Mouse (Mus musculus) spleen, postnatal 36 days (tissue): ENCODE results near the gene Snx25.
"Not testable (repeated sequence)": the region's sequence is repeated elsewhere in the genome, so short reads cannot be mapped to it uniquely, and the experiment has no call there.

Experiments
- DNase-seq, 2 experiments: peaks; one replicate each; pipeline ENCODE4 v3.0.0; 2022; ENCODE audit warnings: low spot score in 2 of 2, mixed read lengths in 1 of 2

Snx25 gene

DNA sequence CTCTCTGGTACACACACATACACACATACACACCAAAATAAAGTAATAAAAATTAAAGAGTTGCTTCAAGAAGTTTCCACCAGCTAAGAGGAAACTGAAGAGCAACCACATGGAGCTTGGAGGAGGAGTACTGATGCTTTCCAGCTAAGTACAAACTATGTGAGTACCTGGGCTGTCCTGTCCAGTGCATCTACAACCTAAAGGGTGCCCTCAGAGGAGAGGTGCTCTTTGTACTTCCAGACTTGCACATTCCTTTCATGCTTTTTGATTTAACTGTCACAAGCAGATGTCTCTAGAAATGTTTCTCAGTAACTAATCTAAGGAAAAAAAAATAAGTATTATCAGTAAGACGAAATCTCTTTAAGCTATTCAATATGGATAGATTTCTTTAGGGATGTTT, 14.6 kb downstream of the Snx25 start:
- DNase-seq, result no peak

DNA sequence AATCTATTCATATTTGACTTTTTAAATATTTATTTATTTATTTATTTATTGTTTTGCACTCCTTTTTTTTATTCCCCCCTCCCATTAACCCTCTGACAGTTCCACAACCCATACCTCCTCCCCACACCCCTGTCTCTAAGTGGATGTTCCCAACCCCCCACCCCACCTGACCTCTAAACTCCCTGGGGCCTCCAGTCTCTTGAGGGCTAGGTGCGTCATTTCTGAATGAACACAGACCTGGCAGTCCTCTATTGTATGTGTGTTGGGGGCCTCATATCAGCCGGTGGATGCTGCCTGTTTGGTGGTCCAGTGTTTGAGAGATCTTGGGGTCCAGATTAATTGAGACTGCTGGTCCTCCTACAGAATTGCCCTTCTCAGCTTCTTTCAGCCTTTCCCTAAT, 16.4 kb downstream of the Snx25 start:
- DNase-seq, result not testable (repeated sequence)

DNA sequence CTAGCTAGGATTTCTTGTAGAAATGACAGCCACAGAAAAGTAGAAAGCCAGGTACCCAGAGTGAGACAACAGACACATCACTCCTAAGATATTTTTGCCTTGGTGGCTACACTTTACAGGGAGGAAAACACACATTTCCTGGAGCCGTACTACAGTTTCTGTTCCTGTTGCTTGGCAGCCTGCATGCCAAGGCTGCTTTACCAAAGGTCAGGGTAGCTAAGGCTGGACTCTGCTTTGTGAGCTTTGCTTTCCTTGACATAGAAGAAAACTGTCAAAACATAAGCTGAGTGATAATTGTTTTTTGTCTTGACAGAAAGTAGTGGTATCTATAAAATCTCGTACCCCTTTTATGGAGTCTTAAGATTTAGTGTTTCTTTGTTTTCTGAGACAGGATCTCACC, 21.5 kb downstream of the Snx25 start:
- no peak for DNase-seq

DNA sequence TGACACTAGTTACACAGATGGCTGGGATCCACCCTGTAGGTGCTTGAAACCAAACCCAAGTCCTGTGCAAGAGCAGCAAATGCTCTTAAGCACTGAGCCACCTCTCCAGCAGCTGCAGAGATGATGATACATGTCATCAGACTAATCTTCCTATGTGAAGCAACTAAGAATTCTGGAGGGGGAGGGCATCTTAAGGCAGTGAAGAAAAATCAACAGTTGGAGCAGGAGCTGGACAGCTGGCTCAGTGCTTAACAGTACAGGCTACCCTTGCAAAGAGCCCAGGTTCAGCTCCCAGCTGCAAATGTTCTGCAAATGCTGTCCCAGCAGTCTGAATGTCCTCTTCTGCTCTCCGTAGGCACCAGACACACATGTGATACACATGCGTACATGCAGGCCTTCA, 29.5 kb downstream of the Snx25 start:
- DNase-seq, result no peak

DNA sequence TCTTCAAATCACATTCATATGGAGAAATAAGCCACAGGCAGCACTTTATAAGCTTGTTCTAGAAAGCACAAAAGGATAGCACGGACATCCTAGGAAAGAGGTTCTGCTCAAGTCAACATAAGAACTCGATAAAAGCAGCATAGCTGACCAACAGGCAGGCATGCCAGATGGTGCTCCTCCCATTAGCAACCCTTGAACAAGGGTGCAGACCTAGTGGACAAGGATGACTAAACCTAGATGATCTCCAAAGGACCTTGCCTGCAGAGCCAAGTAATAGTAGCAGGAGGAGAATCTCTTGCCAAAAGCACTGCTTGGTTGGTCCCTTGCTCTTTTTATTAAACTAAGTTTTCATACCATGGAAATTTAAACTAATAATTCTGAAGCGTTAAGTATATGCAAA, 32.8 kb downstream of the Snx25 start:
- no peak for DNase-seq

DNA sequence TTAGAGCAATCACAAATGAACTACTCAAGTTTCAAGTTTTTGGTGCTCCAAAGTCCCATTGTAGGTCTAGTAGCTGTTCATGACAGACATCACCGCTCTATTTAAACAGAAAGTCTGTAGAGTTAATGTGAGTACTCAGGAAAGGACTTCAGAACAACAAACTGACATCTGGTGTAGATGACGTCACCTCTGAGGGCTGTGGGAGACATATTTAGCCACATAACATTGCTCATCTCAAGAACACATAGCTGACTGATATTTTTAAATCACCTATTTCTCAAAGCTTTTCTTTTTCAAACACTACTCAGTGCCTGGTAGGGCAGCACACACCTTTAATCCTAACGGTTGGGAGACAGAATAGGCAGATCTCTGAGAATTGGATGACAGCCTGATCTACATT, 34.8 kb downstream of the Snx25 start:
- DNase-seq, result no peak

DNA sequence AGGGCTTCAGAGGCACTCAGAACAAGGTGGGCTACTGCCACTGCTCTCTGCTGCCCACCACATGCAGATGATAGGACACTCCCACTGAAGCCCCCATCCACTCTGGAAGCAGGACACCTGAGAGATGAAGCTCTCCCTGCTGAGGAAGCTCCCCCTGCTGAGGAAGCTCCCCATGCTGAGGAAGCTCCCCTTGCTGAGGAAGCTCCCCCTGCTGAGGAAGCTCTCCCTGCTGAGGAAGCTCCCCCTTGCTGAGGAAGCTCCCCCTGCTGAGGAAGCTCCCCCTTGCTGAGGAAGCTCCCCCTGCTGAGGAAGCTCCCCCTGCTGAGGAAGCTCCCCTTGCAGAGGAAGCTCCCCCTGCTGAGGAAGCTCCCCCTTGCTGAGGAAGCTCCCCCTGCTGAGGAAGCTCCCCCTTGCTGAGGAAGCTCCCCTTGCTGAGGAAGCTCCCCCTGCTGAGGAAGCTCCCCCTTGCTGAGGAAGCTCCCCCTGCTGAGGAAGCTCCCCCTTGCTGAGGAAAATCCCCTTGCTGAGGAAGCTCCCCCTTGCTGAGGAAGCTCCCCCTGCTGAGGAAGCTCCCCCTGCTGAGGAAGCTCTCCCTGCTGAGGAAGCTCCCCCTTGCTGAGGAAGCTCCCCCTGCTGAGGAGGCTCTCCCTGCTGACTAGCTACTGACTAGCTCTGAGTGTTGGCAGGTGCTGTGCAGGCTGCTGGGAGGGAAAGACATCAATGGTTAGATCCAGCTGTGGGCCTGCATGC, 38.4 kb downstream of the Snx25 start:
- not testable (repeated sequence) for DNase-seq

DNA sequence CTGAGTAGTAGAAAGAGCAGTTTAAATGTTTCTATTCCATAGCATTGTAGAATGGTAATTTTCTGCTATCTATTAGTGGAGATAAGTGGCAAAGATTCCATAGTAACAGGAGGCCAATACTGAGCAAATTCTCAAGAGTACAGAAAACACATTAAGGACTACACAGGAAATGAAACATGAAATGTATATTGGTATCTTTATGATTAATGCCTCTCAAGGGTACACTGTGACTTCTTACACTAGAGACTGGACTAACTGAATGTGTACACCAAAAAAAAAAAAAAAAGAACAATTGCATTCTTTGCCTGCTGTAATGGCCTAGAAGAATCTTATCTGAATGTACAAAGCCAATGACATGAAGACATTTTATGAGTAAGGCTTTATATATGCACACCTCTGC, 44.3 kb downstream of the Snx25 start:
- no peak for DNase-seq

DNA sequence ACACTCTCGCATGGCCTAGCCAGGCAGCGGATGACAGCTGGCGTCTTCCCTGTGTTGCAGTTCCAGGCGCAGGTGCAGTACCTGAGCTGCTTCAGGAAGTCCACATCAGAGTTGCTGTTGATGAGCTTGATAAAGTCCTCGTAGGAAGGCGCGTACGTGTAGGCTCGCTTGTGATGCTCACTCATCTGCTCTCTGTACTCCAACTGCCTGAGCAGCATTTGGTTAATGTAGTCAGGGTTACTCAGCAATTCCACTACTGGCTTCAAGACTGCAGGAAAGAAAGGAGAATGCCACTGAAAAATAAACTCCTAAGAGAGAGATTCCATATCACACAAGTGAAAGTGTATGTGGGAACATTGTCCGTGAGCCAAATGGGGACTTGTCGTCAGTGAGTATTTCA, 48.5 kb downstream of the Snx25 start:
- no peak for DNase-seq

DNA sequence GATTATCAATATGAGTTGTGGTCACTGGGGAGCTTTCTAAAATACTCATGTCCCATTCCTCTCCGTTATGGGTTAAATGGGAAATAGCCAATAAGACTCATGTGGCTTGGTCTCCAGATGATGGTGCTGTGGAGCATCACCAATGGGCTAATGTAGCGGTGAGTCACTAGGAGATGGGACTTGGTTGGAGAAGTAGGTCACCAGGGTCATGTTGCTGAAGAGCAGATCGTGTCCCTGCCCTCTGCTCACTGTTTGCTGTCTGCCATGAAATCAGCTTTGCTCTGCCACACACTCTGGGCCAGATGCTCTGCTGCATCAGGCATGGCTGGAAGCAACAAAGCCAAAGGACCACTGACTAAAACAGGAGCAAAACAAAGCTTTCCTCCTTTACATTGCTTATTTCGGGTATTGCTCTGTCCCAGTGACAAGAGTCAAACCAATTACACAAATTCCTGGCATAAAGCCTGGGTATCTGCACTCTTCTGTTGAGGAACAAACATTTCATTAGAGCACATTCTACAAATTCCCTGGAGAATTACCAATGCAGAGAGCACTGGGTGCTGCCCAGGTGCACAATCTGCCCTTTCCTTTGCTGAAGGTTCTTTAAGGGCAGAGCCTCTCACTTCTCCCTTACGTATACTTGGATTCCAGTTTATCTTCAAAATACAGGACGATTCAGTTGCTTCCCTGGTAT, 59.1 kb downstream of the Snx25 start:
- DNase-seq, result no peak

DNA sequence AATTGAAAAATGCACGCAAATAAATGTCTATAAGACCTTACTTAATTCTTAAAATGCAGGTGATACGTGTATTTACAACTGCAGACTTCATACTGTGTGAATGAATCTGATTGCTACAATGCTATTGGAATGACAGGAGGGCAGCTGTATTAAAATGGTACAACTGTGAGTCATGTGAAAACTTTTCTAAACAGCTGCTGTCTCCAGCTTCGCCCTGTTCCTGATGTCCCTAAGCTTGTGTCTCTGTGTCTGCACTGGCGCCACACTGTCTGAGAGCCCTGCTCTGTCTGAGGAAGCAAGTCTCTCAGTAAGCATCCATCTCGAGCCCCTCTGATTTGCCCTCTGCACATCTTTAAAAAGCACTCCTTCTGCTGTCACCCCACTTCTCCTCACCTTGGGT, 68.8 kb downstream of the Snx25 start:
- no peak for DNase-seq

DNA sequence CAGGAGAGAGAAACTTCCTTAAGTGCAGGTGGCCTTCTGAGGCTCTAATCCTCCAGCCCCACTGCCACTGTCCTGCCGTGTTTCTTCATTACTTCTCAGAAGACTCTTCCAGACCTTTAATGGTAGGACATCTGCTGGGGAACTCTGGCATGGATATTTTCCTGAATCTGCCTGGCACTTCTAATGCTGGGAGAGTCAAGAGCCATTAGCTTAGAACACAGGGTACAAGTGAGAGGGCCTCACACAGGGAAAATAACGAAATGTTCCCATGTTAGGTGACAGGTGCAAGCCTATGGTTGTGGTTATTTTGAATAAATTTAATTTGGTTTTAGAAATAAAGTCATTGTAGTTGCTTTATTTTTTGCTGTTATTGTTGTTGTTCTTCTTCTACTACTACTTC, 70.9 kb downstream of the Snx25 start:
- DNase-seq, result no peak

DNA sequence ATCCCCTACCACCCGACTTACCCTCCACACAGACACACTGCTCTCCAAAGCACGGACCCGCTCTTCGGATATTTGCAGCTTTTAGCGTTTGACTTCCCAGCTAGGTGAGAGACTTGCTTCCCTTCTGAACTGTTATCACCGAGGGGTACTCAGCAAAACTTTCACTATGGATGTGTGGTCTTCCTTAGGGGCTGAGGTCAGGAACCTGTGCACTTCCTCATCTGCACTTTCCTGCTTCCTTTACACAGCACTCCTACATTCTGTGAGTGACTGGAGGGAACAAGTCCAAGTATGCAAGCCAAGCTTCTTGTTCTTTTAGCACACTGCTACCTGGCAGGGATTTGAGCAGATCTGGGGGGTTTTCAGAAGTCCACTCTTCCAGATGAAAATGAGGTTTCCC, 73.1 kb downstream of the Snx25 start:
- DNase-seq, result no peak

DNA sequence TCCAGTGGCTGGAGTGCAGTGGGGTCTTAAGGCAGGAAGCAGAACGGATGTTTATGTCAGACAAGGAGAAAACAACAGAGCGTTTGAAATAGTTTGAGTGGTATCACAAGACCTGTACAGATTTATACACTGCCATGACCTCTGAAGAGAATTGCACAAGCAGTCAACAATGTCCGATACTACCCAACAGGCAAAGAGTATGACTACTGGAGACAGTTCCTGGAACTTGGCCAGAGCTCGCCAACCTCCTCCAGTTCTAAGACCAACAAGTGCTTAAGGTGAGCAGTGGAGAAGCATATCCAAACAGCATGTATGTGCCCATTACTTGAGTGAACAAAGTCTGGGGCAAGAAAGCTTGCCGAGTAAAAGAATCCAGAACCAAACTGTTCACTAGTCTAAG, 76.7 kb downstream of the Snx25 start:
- DNase-seq, result no peak

DNA sequence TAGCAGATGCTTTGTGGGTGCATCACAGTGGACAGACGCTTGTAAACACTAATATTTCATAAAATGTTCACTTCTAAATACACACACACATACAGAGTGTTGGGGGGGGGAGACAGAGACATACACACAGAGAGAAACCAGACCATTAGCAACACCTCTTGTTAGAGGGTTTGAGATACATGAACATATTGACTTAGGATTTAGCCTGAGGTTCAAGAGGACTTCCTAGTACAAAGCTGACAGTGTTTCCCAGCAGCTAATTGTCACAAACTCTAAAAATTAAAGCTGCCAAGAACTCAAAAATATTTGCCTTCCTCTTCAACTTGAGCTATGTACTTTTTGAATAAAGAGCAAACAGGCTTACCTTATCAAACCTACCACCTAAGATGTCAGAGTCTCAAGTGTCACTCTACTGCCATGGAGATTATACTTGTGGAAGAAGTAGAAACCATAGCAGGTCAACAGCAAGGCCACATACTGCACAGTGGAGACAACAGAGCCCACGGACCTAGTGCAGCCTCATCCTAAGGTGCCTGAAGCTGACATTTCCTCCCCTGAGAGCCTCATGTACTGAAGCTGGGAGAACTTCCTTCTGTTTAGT, 78.3 kb downstream of the Snx25 start:
- DNase-seq, result no peak

DNA sequence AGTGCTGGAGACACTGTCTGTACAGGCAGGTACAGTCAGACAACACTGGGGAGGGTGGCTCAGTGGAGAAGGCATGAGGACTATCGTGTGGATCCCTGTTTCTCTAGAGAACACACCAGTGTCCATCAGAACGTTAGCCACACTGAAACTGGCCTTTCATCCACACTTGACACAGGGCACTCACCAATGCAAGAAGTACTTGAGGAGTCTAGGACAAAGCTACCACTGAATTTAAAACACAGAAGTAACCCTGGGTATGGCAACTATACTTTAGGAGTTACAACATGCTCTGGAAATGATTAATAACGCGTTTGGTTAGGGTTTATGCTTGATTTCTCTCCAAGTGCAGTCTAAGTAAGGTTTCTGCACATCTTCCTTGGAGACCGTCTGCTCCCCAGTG, 79.2 kb downstream of the Snx25 start:
- no peak for DNase-seq

DNA sequence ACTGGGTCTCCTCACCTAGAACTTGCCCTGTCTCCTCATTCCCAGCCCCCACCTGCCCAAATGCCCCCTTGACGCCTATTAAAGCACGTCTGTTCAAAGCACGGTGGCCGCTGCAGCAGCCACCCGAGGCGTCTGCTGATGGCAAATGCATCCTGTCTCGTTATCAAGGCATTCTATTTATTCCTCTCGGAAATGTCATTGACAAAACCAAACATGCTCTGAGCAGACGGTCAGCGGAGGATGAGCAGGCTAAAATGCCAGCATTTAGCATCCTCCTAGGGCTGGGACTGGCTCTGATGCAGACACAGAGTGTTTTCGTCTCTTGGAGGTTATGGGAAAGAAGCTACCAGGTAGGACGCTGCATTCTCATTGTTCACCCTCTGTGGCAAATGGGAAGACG, 111.7 kb downstream of the Snx25 start:
- DNase-seq, result no peak

DNA sequence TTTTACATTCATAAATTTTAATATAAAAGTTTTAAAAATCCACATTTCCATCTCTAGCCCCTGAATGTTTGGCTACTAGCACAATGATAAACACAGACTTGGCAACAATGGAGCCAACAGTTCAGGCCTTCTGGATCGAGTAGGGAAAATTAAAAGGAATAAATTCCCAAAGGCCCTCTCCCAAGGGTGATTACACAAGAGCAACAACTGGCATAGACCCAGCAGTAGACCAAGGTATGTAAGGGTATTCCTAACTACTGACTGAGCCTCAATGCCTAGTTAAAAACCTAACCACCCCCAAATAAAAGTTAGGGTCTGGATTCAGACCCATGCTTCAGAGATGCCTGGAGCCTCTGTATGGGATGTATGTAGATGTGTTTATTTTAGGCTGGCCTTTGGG, 112.3 kb downstream of the Snx25 start:
- DNase-seq, result no peak

DNA sequence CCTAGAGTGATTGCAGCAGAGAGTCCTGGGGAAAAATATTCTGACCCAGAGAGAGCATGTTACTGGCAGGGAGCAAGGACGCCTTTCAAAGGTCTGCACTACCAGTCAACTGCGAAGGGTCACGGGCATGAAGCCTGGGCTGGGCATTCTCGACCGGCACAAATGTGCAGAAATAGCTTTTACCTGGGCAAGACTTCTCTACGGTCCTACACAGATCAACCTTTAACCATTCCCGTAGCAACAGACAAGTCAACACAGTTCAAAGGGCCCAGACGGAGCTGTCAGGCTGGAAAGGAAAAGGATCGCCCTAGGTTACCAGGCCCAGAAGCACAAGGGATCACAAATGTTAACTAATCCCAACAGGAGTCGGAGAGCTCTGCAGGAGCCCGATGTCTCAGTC, 115.7 kb downstream of the Snx25 start:
- DNase-seq, result no peak

DNA sequence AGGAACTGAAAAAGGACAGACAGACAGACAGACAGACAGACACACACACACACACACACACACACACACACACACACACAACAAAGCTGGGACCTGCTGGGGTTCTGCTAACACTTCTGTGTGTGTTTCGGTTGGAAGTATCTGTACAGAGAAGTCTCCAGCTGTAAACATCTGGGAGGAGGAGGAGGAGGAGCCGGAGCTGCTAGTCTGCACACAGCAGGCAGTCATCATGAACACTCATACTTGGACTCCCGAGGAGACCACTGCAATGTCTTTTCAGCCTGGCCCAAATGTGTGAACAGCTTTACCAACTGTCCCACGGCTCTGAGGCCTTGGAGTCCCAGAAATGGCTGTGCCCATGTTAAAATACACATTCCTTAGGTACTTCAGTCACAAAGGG, 127.6 kb downstream of the Snx25 start:
- no peak for DNase-seq

DNA sequence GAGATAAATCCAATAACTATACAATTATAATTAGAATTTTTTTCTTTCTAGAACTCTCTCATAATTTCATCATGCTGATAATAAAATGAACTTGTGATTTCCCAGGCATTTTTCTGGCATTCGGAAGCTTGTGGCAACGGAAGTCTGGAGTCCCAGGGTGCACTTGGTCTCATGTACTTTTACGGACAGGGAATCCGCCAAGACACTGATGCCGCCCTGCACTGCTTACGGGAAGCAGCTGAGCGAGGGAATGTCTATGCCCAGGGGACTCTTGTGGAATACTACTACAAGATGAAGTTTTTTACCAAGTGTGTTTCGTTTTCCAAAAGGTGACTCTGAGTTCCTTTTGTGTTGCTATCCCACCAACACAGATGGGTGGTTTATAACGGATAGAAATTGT, 129.2 kb downstream of the Snx25 start:
- DNase-seq, result no peak

DNA sequence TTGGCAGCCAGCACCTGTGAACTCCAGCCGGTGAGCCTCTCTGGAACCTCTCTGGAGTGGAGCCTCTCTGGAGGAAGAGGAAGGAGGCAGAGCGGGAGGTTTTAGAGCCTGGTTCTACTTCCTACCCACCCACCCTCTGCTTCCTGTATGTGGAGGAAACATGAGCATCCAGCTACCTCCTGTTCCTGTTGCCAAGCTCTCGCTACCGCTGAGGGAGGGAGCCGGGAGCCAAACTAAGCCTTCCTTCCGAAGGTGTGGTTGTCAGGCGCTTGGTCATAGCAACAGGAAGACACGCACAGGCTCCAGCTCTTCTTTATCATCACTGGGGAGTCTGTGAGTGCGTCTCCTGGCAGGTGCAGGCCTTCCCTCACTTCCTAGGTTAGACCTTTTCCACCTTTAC, 129.8 kb downstream of the Snx25 start:
- no peak for DNase-seq
